Mouse (Mus musculus) ES-E14 (cell line): ENCODE results near the gene Hspa14.

Experiments used
- MAFK ChIP-seq: IDR thresholded peaks from 2 replicates; pipeline ENCODE4 v1.6.1; 2014; ENCODE audit warnings: mild to moderate bottlenecking, low read depth, low read length, inconsistent platforms; ENCODE audit not compliant: insufficient read depth
- ZC3H11A ChIP-seq: IDR thresholded peaks from 2 replicates; pipeline ENCODE4 v1.6.1; 2012; ENCODE audit warnings: low read depth, mild to moderate bottlenecking, inconsistent platforms, low read length, borderline replicate concordance
- ZNF384 ChIP-seq: IDR thresholded peaks from 2 replicates; pipeline ENCODE4 v1.6.1; 2012; ENCODE audit warnings: low read depth, low read length, inconsistent platforms

DNA sequence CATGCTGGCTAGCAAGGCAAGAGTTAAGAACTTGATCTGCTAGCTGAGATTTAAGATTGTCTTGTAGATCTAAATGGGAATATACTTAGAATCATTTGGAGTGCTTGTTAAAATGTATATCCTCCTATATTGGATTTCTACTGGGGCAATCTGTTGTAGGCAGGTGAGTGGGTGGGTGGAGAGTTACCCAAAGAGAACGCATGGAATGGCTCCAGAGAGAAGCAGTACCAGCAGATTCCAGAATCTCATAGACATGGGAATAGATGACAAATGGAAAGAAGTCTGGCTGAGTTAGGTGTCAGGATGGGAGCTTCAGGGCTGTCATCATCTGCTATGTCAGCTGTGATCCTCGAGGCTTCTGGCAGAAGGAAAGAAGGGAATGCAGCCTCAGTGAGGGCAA, 63.2 kb downstream of the Hspa14 start:
- TF ChIP-seq MAFK, result no peak
- no peak for TF ChIP-seq ZNF384
- no peak for TF ChIP-seq ZC3H11A
